Mouse (Mus musculus): ENCODE data around the gene Commd2.

DNA sequence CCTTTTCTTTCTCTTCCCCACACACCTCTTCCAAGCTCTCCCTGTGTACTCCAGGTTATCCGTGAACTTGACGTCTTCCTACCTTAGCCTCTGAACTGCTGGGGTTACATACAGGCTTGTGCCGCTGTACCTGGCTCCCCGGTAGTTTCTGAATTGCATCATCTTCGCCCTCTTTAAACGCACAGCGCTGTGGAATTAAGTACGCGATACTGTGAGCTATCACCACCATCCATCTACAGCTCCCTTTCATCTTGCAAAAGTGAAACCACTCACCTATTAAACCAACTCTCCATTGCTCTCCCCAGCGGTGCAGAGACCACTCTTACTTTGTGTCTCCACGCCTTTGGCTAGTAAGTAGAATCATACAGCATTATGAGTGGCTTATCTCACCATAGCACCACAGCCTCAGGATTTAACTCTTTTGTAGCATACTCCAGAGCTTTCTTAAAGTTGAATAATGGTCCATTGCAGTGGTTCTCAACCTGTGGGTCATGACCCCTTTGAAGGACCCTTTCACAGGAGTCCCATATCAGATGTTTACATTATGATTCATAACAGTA lies 24.5 kb downstream of the Commd2 start:
- no peak for TF ChIP-seq CTCF (IDR thresholded peaks at IDR 0.05)
- no peak for TF ChIP-seq EP300 (IDR thresholded peaks at IDR 0.05)

Data from lung, postnatal 0 days (tissue).